Comparison of ENCODE assay signal across 10 mouse cellular contexts in genomic region chr10:127226318-127226895, GRCm38 (mm10). TPM values are rescaled to one million over a fixed set of nuclear protein-coding genes. Genes with fewer than 3 reads are reported as not detected.
A peak's percentile ranks its signal among the peaks of the same experiment; 100 is the strongest.
DNase-seq lines count a peak whose midpoint lies in the region; ATAC-seq and TF ChIP-seq lines count a peak whose summit lies in the region.
"Had no signal": no experiment of that assay in that cellular context is flagged by ENCODE, and none has a peak within 500 bp of the region (broad histone marks: within the 10 kb centered on the region; RNA-seq: fewer than 3 reads in every experiment).

No protein-coding gene starts in this region.

- WGBS in forebrain, embryonic 11.5 days = 73% methylated on average over 8 of the region's 8 CpGs
- 75% methylated on average over 8 of the region's 8 CpGs for WGBS in forebrain, embryonic 15.5 days
- 75% methylated on average over 8 of the region's 8 CpGs for WGBS in midbrain, embryonic 14.5 days
- 71% methylated on average over 8 of the region's 8 CpGs for WGBS in midbrain, embryonic 10.5 days
- 67% methylated on average over 8 of the region's 8 CpGs for WGBS in embryonic facial prominence, embryonic 14.5 days
- 70% methylated on average over 8 of the region's 8 CpGs for WGBS in midbrain, postnatal 0 days
- WGBS in neural tube, embryonic 15.5 days = 65% methylated on average over 8 of the region's 8 CpGs

- H3K4me1 ChIP-seq in forebrain, embryonic 11.5 days (replicated peaks; ENCODE audit: control insufficient read depth, insufficient read depth, low read length) = no peaks in the 10 kb centered on the region; the same call in 1 of the 2 replicates
- H3K4me1 ChIP-seq in forebrain, embryonic 15.5 days = no peaks in the 10 kb centered on the region
- no peaks in the 10 kb centered on the region for H3K4me1 ChIP-seq in midbrain, embryonic 14.5 days (ENCODE audit: control insufficient read depth, insufficient read depth, low read length)
- H3K4me1 ChIP-seq in midbrain, embryonic 10.5 days = peaks cover 11% of the 10 kb centered on the region
- H3K4me1 ChIP-seq in embryonic facial prominence, embryonic 14.5 days (ENCODE audit: control insufficient read depth, insufficient read depth, low read length) = no peaks in the 10 kb centered on the region
- no peaks in the 10 kb centered on the region for H3K4me1 ChIP-seq in midbrain, postnatal 0 days (ENCODE audit: insufficient read depth, low read length)
- H3K4me1 ChIP-seq in neural tube, embryonic 15.5 days = no peaks in the 10 kb centered on the region

- no peak overlapping the region for H3K27ac ChIP-seq in forebrain, embryonic 11.5 days (ENCODE audit: low read depth, low read length)
- H3K27ac ChIP-seq in forebrain, embryonic 15.5 days (replicated peaks) = no peak overlapping the region
- H3K27ac ChIP-seq in midbrain, embryonic 14.5 days (replicated peaks; ENCODE audit: low read depth, low read length) = no peak overlapping the region
- H3K27ac ChIP-seq in midbrain, embryonic 10.5 days (replicated peaks) = no peak overlapping the region
- H3K27ac ChIP-seq in embryonic facial prominence, embryonic 14.5 days (replicated peaks; ENCODE audit: low read depth, low read length) = no peak overlapping the region
- no peak overlapping the region for H3K27ac ChIP-seq in midbrain, postnatal 0 days (ENCODE audit: low read depth, low read length)
- H3K27ac ChIP-seq in neural tube, embryonic 15.5 days (replicated peaks) = no peak overlapping the region
- H3K27ac ChIP-seq: embryonic facial prominence, embryonic 15.5 days had no signal

- H3K4me2 ChIP-seq in forebrain, embryonic 11.5 days (ENCODE audit: low read depth, low read length, severe bottlenecking) = no peak overlapping the region
- H3K4me2 ChIP-seq in forebrain, embryonic 15.5 days (replicated peaks) = no peak overlapping the region
- no peak overlapping the region for H3K4me2 ChIP-seq in midbrain, embryonic 14.5 days (ENCODE audit: low read length)
- H3K4me2 ChIP-seq in embryonic facial prominence, embryonic 14.5 days (ENCODE audit: low read depth, low read length) = no peak overlapping the region
- H3K4me2 ChIP-seq in midbrain, postnatal 0 days (ENCODE audit: low read depth, low read length, poor library complexity, severe bottlenecking) = no peak overlapping the region
- no peak overlapping the region for H3K4me2 ChIP-seq in neural tube, embryonic 15.5 days
- H3K4me2 ChIP-seq: embryonic facial prominence, embryonic 15.5 days had no signal

- 0 out of 2 replicates have a peak overlapping the region, but pooled peaks have one; percentile 20 for H3K9ac ChIP-seq in forebrain, embryonic 11.5 days (ENCODE audit: low read length)
- H3K9ac ChIP-seq in forebrain, embryonic 15.5 days (replicated peaks) = no peak overlapping the region
- H3K9ac ChIP-seq in midbrain, embryonic 14.5 days (replicated peaks; ENCODE audit: low read length) = no peak overlapping the region
- H3K9ac ChIP-seq in embryonic facial prominence, embryonic 14.5 days (ENCODE audit: low read depth, low read length) = no peak overlapping the region; the same call in 1 of the 2 replicates
- no peak overlapping the region for H3K9ac ChIP-seq in midbrain, postnatal 0 days (replicated peaks; ENCODE audit: low read length, poor library complexity, severe bottlenecking)
- H3K9ac ChIP-seq in neural tube, embryonic 15.5 days (replicated peaks) = no peak overlapping the region
- H3K9ac ChIP-seq: embryonic facial prominence, embryonic 15.5 days had no signal

- no peaks in the 10 kb centered on the region for H3K9me3 ChIP-seq in forebrain, embryonic 11.5 days (ENCODE audit: control insufficient read depth, low read length)
- H3K9me3 ChIP-seq in forebrain, embryonic 15.5 days = no peaks in the 10 kb centered on the region
- no peaks in the 10 kb centered on the region for H3K9me3 ChIP-seq in midbrain, embryonic 14.5 days (ENCODE audit: control insufficient read depth, low read length)
- H3K9me3 ChIP-seq in midbrain, embryonic 10.5 days (replicated peaks) = no peaks in the 10 kb centered on the region
- H3K9me3 ChIP-seq in embryonic facial prominence, embryonic 14.5 days (ENCODE audit: control insufficient read depth, low read length) = no peaks in the 10 kb centered on the region
- H3K9me3 ChIP-seq in midbrain, postnatal 0 days (ENCODE audit: low read length) = no peaks in the 10 kb centered on the region
- no peaks in the 10 kb centered on the region for H3K9me3 ChIP-seq in neural tube, embryonic 15.5 days (replicated peaks)
- H3K9me3 ChIP-seq: embryonic facial prominence, embryonic 15.5 days; G1E had no signal

- H3K4me3 ChIP-seq in forebrain, embryonic 11.5 days (ENCODE audit: low read depth, low read length) = no peak overlapping the region
- H3K4me3 ChIP-seq in forebrain, embryonic 15.5 days = no peak overlapping the region
- no peak overlapping the region for H3K4me3 ChIP-seq in midbrain, embryonic 14.5 days (replicated peaks; ENCODE audit: low read depth, low read length)
- H3K4me3 ChIP-seq in midbrain, embryonic 10.5 days = no peak overlapping the region
- no peak overlapping the region for H3K4me3 ChIP-seq in embryonic facial prominence, embryonic 14.5 days (ENCODE audit: low read depth, low read length)
- no peak overlapping the region for H3K4me3 ChIP-seq in midbrain, postnatal 0 days (ENCODE audit: low read depth, low read length)
- no peak overlapping the region for H3K4me3 ChIP-seq in neural tube, embryonic 15.5 days (replicated peaks)
- H3K4me3 ChIP-seq: embryonic facial prominence, embryonic 15.5 days had no signal

- no peak for DNase-seq in forebrain, embryonic 11.5 days (ENCODE audit: low spot score)
- DNase-seq in midbrain, embryonic 14.5 days = peak; percentile 30
- no peak for DNase-seq in midbrain, embryonic 10.5 days (ENCODE audit: low spot score)
- peak; percentile 19 for DNase-seq in embryonic facial prominence, embryonic 14.5 days (ENCODE audit: low spot score)
- DNase-seq in midbrain, postnatal 0 days (ENCODE audit: low spot score) = no peak
- no peak for DNase-seq in gastrocnemius, adult 8-10 months (ENCODE audit: low spot score in 2 of 2)

- no peaks in the 10 kb centered on the region for H3K36me3 ChIP-seq in forebrain, embryonic 11.5 days (ENCODE audit: control insufficient read depth, insufficient read depth, low read length)
- peaks cover 52% of the 10 kb centered on the region for H3K36me3 ChIP-seq in forebrain, embryonic 15.5 days
- peaks cover 53% of the 10 kb centered on the region for H3K36me3 ChIP-seq in midbrain, embryonic 14.5 days (ENCODE audit: control insufficient read depth, insufficient read depth, low read length)
- H3K36me3 ChIP-seq in midbrain, embryonic 10.5 days = peaks cover 9% of the 10 kb centered on the region; the same call in 1 of the 2 replicates
- no peaks in the 10 kb centered on the region for H3K36me3 ChIP-seq in embryonic facial prominence, embryonic 14.5 days (ENCODE audit: control insufficient read depth, insufficient read depth, low read length)
- H3K36me3 ChIP-seq in midbrain, postnatal 0 days (ENCODE audit: insufficient read depth, low read length) = peaks cover 43% of the 10 kb centered on the region
- peaks cover 51% of the 10 kb centered on the region for H3K36me3 ChIP-seq in neural tube, embryonic 15.5 days
- H3K36me3 ChIP-seq: embryonic facial prominence, embryonic 15.5 days; G1E had no signal

- H3K27me3 ChIP-seq in forebrain, embryonic 11.5 days (ENCODE audit: control insufficient read depth, insufficient read depth, low read length) = no peaks in the 10 kb centered on the region
- no peaks in the 10 kb centered on the region for H3K27me3 ChIP-seq in forebrain, embryonic 15.5 days
- no peaks in the 10 kb centered on the region for H3K27me3 ChIP-seq in midbrain, embryonic 14.5 days (ENCODE audit: control insufficient read depth, insufficient read depth, low read length)
- H3K27me3 ChIP-seq in midbrain, embryonic 10.5 days (ENCODE audit: low read depth, poor library complexity, severe bottlenecking) = peaks cover 13% of the 10 kb centered on the region
- no peaks in the 10 kb centered on the region for H3K27me3 ChIP-seq in embryonic facial prominence, embryonic 14.5 days (replicated peaks; ENCODE audit: control insufficient read depth, insufficient read depth, low read length)
- no peaks in the 10 kb centered on the region for H3K27me3 ChIP-seq in midbrain, postnatal 0 days (ENCODE audit: insufficient read depth, low read length)
- no peaks in the 10 kb centered on the region for H3K27me3 ChIP-seq in neural tube, embryonic 15.5 days (replicated peaks)
- H3K27me3 ChIP-seq: embryonic facial prominence, embryonic 15.5 days had no signal

- ATAC-seq in forebrain, embryonic 11.5 days (replicated peaks; ENCODE audit: low FRiP score) = no peak
- no peak for ATAC-seq in forebrain, embryonic 15.5 days (replicated peaks)
- no peak for ATAC-seq in midbrain, embryonic 14.5 days (ENCODE audit: low FRiP score, low TSS enrichment)
- no peak for ATAC-seq in embryonic facial prominence, embryonic 14.5 days (ENCODE audit: low read depth)
- ATAC-seq in midbrain, postnatal 0 days (ENCODE audit: low FRiP score) = peak; percentile 25; the same call in 1 of the 2 replicates
- ATAC-seq in neural tube, embryonic 15.5 days (ENCODE audit: low FRiP score) = no peak

- peak; percentile 55 for TF ChIP-seq CTCF in midbrain, postnatal 0 days (IDR thresholded peaks at IDR 0.05)

RNA-seq across cellular contexts. Expression of gene Pip4k2c, which starts 15.0 kb away (rescaled TPM):
- polyA plus RNA-seq in forebrain, embryonic 11.5 days (2014; fragmentation: Nextera tagmentation; extraction: Ambion mirVana) = 16.4 and 17.2 TPM in 2 replicates
- 24.9 and 26.1 TPM in 2 replicates for polyA plus RNA-seq in forebrain, embryonic 15.5 days (2015; fragmentation: Nextera tagmentation; extraction: Ambion mirVana)
- 12.5 and 14.6 TPM in 2 replicates for polyA plus RNA-seq in midbrain, embryonic 14.5 days (2014; fragmentation: Nextera tagmentation; extraction: Ambion mirVana)
- 16.5 and 18.1 TPM in 2 replicates for polyA plus RNA-seq in midbrain, embryonic 10.5 days (2016; fragmentation: Nextera tagmentation; extraction: Ambion mirVana)
- 19.3 and 20.7 TPM in 2 replicates for polyA plus RNA-seq in embryonic facial prominence, embryonic 14.5 days (2014; fragmentation: Nextera tagmentation; extraction: Ambion mirVana)
- total RNA-seq in midbrain, postnatal 0 days (2014; rRNA removed) = 17.0 and 18.3 TPM in 2 replicates
- polyA plus RNA-seq in midbrain, postnatal 0 days (2015; fragmentation: Nextera tagmentation; extraction: Ambion mirVana) = 14.5 and 15.1 TPM in 2 replicates
- total RNA-seq in gastrocnemius, adult 8-10 months (2022) = 1 to 10 TPM; 7.6 to 8.8 (median 8.4) TPM
- 19.8 and 23.0 TPM in 2 replicates for polyA plus RNA-seq in neural tube, embryonic 15.5 days (2015; fragmentation: Nextera tagmentation; extraction: Ambion mirVana)

RNA-seq across cellular contexts. Expression of gene Dtx3, which starts 30.9 kb away (rescaled TPM):
- 157 and 170 TPM in 2 replicates for polyA plus RNA-seq in forebrain, embryonic 11.5 days (2014; fragmentation: Nextera tagmentation; extraction: Ambion mirVana)
- 211 and 222 TPM in 2 replicates for polyA plus RNA-seq in forebrain, embryonic 15.5 days (2015; fragmentation: Nextera tagmentation; extraction: Ambion mirVana)
- 219 and 244 TPM in 2 replicates for polyA plus RNA-seq in midbrain, embryonic 14.5 days (2014; fragmentation: Nextera tagmentation; extraction: Ambion mirVana)
- 119 and 142 TPM in 2 replicates for polyA plus RNA-seq in midbrain, embryonic 10.5 days (2016; fragmentation: Nextera tagmentation; extraction: Ambion mirVana)
- polyA plus RNA-seq in embryonic facial prominence, embryonic 14.5 days (2014; fragmentation: Nextera tagmentation; extraction: Ambion mirVana) = 112 and 120 TPM in 2 replicates
- 258 and 275 TPM in 2 replicates for total RNA-seq in midbrain, postnatal 0 days (2014; rRNA removed)
- 205 and 217 TPM in 2 replicates for polyA plus RNA-seq in midbrain, postnatal 0 days (2015; fragmentation: Nextera tagmentation; extraction: Ambion mirVana)
- 10 to 100 TPM; 22.1 to 27.1 (median 23.2) TPM for total RNA-seq in gastrocnemius, adult 8-10 months (2022)
- polyA plus RNA-seq in neural tube, embryonic 15.5 days (2015; fragmentation: Nextera tagmentation; extraction: Ambion mirVana) = 211 and 245 TPM in 2 replicates

RNA-seq across cellular contexts. Expression of gene Arhgef25, which starts 36.5 kb away (rescaled TPM):
- polyA plus RNA-seq in forebrain, embryonic 11.5 days (2014; fragmentation: Nextera tagmentation; extraction: Ambion mirVana) = 31.6 and 33.5 TPM in 2 replicates
- 31.4 and 32.3 TPM in 2 replicates for polyA plus RNA-seq in forebrain, embryonic 15.5 days (2015; fragmentation: Nextera tagmentation; extraction: Ambion mirVana)
- polyA plus RNA-seq in midbrain, embryonic 14.5 days (2014; fragmentation: Nextera tagmentation; extraction: Ambion mirVana) = 19.0 and 19.6 TPM in 2 replicates
- 24.8 and 28.7 TPM in 2 replicates for polyA plus RNA-seq in midbrain, embryonic 10.5 days (2016; fragmentation: Nextera tagmentation; extraction: Ambion mirVana)
- polyA plus RNA-seq in embryonic facial prominence, embryonic 14.5 days (2014; fragmentation: Nextera tagmentation; extraction: Ambion mirVana) = 76.7 and 87.7 TPM in 2 replicates
- total RNA-seq in midbrain, postnatal 0 days (2014; rRNA removed) = 47.6 and 48.8 TPM in 2 replicates
- 13.5 and 15.4 TPM in 2 replicates for polyA plus RNA-seq in midbrain, postnatal 0 days (2015; fragmentation: Nextera tagmentation; extraction: Ambion mirVana)
- 10 to 100 TPM in 1 of 4 experiments, 1 to 10 TPM in 3; 7.1 to 12.1 (median 9.0) TPM for total RNA-seq in gastrocnemius, adult 8-10 months (2022)
- polyA plus RNA-seq in neural tube, embryonic 15.5 days (2015; fragmentation: Nextera tagmentation; extraction: Ambion mirVana) = 32.7 and 34.9 TPM in 2 replicates

RNA-seq across cellular contexts. Expression of gene Kif5a, which starts 36.7 kb away (rescaled TPM):
- 21.7 and 23.6 TPM in 2 replicates for polyA plus RNA-seq in forebrain, embryonic 11.5 days (2014; fragmentation: Nextera tagmentation; extraction: Ambion mirVana)
- 76.4 and 80.6 TPM in 2 replicates for polyA plus RNA-seq in forebrain, embryonic 15.5 days (2015; fragmentation: Nextera tagmentation; extraction: Ambion mirVana)
- 75.3 and 94.7 TPM in 2 replicates for polyA plus RNA-seq in midbrain, embryonic 14.5 days (2014; fragmentation: Nextera tagmentation; extraction: Ambion mirVana)
- polyA plus RNA-seq in midbrain, embryonic 10.5 days (2016; fragmentation: Nextera tagmentation; extraction: Ambion mirVana) = 14.9 and 29.4 TPM in 2 replicates
- 13.7 and 14.6 TPM in 2 replicates for polyA plus RNA-seq in embryonic facial prominence, embryonic 14.5 days (2014; fragmentation: Nextera tagmentation; extraction: Ambion mirVana)
- 244 and 249 TPM in 2 replicates for total RNA-seq in midbrain, postnatal 0 days (2014; rRNA removed)
- polyA plus RNA-seq in midbrain, postnatal 0 days (2015; fragmentation: Nextera tagmentation; extraction: Ambion mirVana) = 102 and 103 TPM in 2 replicates
- total RNA-seq in gastrocnemius, adult 8-10 months (2022) = under 1 TPM; 0.22 to 0.36 (median 0.29) TPM
- 97.3 and 113 TPM in 2 replicates for polyA plus RNA-seq in neural tube, embryonic 15.5 days (2015; fragmentation: Nextera tagmentation; extraction: Ambion mirVana)

RNA-seq across cellular contexts. Expression of gene Dctn2, which starts 39.8 kb away (rescaled TPM):
- polyA plus RNA-seq in forebrain, embryonic 11.5 days (2014; fragmentation: Nextera tagmentation; extraction: Ambion mirVana) = 202 and 207 TPM in 2 replicates
- 320 and 321 TPM in 2 replicates for polyA plus RNA-seq in forebrain, embryonic 15.5 days (2015; fragmentation: Nextera tagmentation; extraction: Ambion mirVana)
- polyA plus RNA-seq in midbrain, embryonic 14.5 days (2014; fragmentation: Nextera tagmentation; extraction: Ambion mirVana) = 295 and 323 TPM in 2 replicates
- 212 and 239 TPM in 2 replicates for polyA plus RNA-seq in midbrain, embryonic 10.5 days (2016; fragmentation: Nextera tagmentation; extraction: Ambion mirVana)
- 166 and 186 TPM in 2 replicates for polyA plus RNA-seq in embryonic facial prominence, embryonic 14.5 days (2014; fragmentation: Nextera tagmentation; extraction: Ambion mirVana)
- total RNA-seq in midbrain, postnatal 0 days (2014; rRNA removed) = 274 and 309 TPM in 2 replicates
- 318 and 345 TPM in 2 replicates for polyA plus RNA-seq in midbrain, postnatal 0 days (2015; fragmentation: Nextera tagmentation; extraction: Ambion mirVana)
- 100 to 1,000 TPM in 2 of 4 experiments, 10 to 100 TPM in 2; 89.1 to 101 (median 99.3) TPM for total RNA-seq in gastrocnemius, adult 8-10 months (2022)
- 304 and 335 TPM in 2 replicates for polyA plus RNA-seq in neural tube, embryonic 15.5 days (2015; fragmentation: Nextera tagmentation; extraction: Ambion mirVana)

Comparison
In these comparisons a context has a peak if more than half of its experiments do, and no peak if none do; other contexts are left out.
1. DNase-seq: peak in midbrain, embryonic 14.5 days (single experiment) and embryonic facial prominence, embryonic 14.5 days (single experiment); none in forebrain, embryonic 11.5 days (single experiment), midbrain, embryonic 10.5 days (single experiment), midbrain, postnatal 0 days (single experiment) and gastrocnemius, adult 8-10 months (0 of 2).